Mouse (Mus musculus) megakaryocyte, embryonic 14.5 days (primary cell): Measurements from ENCODE around the gene Ltbp1.

ENCODE experiments used
- FLI1 ChIP-seq: IDR thresholded peaks from 2 replicates; pipeline ENCODE4 v1.6.1; 2012; ENCODE audit warnings: low read length, inconsistent platforms, mixed read lengths
- GATA1 ChIP-seq: IDR thresholded peaks from 3 replicates; pipeline ENCODE4 v1.6.1; 2012; ENCODE audit warnings: mixed read lengths, low read length, inconsistent platforms, borderline replicate concordance

DNA sequence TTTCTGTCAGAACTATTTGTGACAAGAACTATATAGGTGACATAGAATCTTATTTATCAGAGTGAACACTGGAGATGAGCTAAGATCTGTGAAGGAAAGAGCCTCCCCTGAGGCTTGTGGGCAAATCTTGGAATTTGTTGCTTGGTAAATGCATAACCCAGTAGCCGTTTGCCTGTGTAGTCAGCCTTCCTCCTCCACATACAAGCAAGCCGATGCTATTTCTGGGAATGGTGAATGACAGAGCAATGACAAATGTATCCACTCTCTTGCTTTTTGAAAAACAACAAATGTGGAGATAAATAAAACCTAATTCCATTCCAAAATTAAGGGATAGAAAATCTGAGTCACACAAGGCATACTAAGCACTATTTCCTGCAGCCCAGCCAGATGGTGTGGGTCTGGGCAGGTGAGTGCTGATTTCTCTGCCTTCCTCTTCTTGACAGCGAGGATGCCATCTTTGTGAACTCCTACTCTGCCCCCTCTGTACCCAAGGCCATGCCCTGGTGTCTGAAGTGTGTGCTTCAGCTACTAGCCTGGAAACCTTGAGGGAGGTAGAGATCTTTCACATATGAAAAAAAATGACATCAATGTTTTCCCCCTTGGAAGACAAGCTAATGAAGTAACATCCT, 163.3 kb downstream of the Ltbp1 start:
- TF ChIP-seq GATA1 (no peak), FLI1 (no peak)
